ENCODE assay signal across 8 mouse cellular contexts in the genomic region with DNA sequence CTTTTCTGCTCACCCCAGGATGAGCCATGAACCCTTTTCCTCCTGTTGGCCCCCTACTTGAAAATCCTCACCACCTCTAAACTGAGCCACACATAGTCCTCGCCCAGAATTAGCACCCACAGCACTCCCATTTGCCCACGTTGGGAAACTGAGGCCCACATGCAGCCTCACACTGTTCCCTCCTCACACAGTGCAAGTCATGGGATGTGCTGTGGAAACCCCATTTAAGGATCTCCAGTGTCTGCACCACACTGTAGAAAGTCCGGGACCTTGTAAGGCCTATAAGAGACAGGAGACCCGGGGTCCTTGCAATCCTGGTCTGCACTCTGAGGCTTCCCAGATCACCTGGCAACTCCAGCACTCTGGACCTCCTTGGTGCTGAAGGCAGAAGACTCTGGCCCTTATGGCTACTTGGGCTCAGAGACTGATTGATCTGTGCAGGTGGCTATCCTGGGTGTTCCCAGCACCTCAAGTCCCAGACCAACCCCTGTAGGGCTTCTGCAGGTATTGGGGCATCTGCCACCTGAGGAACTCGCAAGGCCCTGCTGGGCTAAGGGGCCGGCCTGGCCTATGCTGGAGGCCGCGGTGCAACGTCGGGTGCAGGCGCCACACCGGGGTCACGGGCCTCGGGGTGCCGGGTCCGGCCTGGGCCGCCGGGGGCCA. TPM values are rescaled to one million over a fixed set of nuclear protein-coding genes. Genes with fewer than 3 reads are reported as not detected.
DNase-seq lines count a peak whose midpoint lies in the region; ATAC-seq lines count a peak whose summit lies in the region.

No protein-coding gene starts in this region.

- H3K9me3 ChIP-seq in heart, embryonic 15.5 days (replicated peaks) = no peaks in the 10 kb centered on the region
- no peaks in the 10 kb centered on the region for H3K9me3 ChIP-seq in embryonic facial prominence, embryonic 12.5 days
- H3K9me3 ChIP-seq in intestine, embryonic 16.5 days (ENCODE audit: control insufficient read depth, low read length) = no peaks in the 10 kb centered on the region
- no peaks in the 10 kb centered on the region for H3K9me3 ChIP-seq in midbrain, embryonic 15.5 days

- H3K9ac ChIP-seq in heart, embryonic 15.5 days = peak overlapping the region; percentile 66
- H3K9ac ChIP-seq in embryonic facial prominence, embryonic 12.5 days = peak overlapping the region; percentile 80
- H3K9ac ChIP-seq in intestine, embryonic 16.5 days (ENCODE audit: low read depth, low read length) = peak overlapping the region; percentile 76
- peak overlapping the region; percentile 62 for H3K9ac ChIP-seq in midbrain, embryonic 15.5 days

- H3K4me1 ChIP-seq in heart, embryonic 15.5 days (replicated peaks) = peaks cover 10% of the 10 kb centered on the region
- H3K4me1 ChIP-seq in embryonic facial prominence, embryonic 12.5 days = peaks cover 8% of the 10 kb centered on the region
- H3K4me1 ChIP-seq in intestine, embryonic 16.5 days (ENCODE audit: control insufficient read depth, insufficient read depth, low read length) = peaks cover 9% of the 10 kb centered on the region
- peaks cover 23% of the 10 kb centered on the region for H3K4me1 ChIP-seq in midbrain, embryonic 15.5 days

- H3K27me3 ChIP-seq in heart, embryonic 15.5 days = peaks cover 6% of the 10 kb centered on the region; the same call in 1 of the 2 replicates
- H3K27me3 ChIP-seq in embryonic facial prominence, embryonic 12.5 days = 0 out of 2 replicates have a peak, but pooled peaks cover 3% of the 10 kb centered on the region
- no peaks in the 10 kb centered on the region for H3K27me3 ChIP-seq in intestine, embryonic 16.5 days (replicated peaks; ENCODE audit: control insufficient read depth, insufficient read depth, low read length)
- H3K27me3 ChIP-seq in midbrain, embryonic 15.5 days (replicated peaks) = no peaks in the 10 kb centered on the region; the same call in 1 of the 2 replicates

- DNase-seq in heart, postnatal 14 days = no peak
- DNase-seq in adrenal gland, adult 8-10 months = no peak
- no peak for DNase-seq in layer of hippocampus, adult 9-11 months
- DNase-seq in urinary bladder, postnatal 10 days (ENCODE audit: low spot score) = no peak

- H3K27ac ChIP-seq in heart, embryonic 15.5 days = no peak overlapping the region
- H3K27ac ChIP-seq in embryonic facial prominence, embryonic 12.5 days = peak overlapping the region; percentile 77
- H3K27ac ChIP-seq in intestine, embryonic 16.5 days (ENCODE audit: low read length) = no peak overlapping the region
- H3K27ac ChIP-seq in midbrain, embryonic 15.5 days = peak overlapping the region; percentile 63

- H3K36me3 ChIP-seq in heart, embryonic 15.5 days = no peaks in the 10 kb centered on the region
- no peaks in the 10 kb centered on the region for H3K36me3 ChIP-seq in embryonic facial prominence, embryonic 12.5 days
- H3K36me3 ChIP-seq in intestine, embryonic 16.5 days (ENCODE audit: control insufficient read depth, insufficient read depth, low read length) = no peaks in the 10 kb centered on the region
- no peaks in the 10 kb centered on the region for H3K36me3 ChIP-seq in midbrain, embryonic 15.5 days (replicated peaks)

- WGBS in heart, embryonic 15.5 days = 25% methylated on average over 18 of the region's 18 CpGs
- 18% methylated on average over 18 of the region's 18 CpGs for WGBS in embryonic facial prominence, embryonic 12.5 days
- 27% methylated on average over 18 of the region's 18 CpGs for WGBS in intestine, embryonic 16.5 days
- 15% methylated on average over 18 of the region's 18 CpGs for WGBS in midbrain, embryonic 15.5 days

- ATAC-seq in heart, embryonic 15.5 days (replicated peaks; ENCODE audit: insufficient number of reproducible peaks, insufficient read depth, low FRiP score, low read depth) = peak; percentile 50; the same call in 1 of the 2 replicates
- no peak for ATAC-seq in embryonic facial prominence, embryonic 12.5 days (ENCODE audit: insufficient number of reproducible peaks, insufficient read depth, low FRiP score, low TSS enrichment)
- ATAC-seq in intestine, embryonic 16.5 days = peak; percentile 61
- ATAC-seq in midbrain, embryonic 15.5 days (replicated peaks) = peak; percentile 77

- peak overlapping the region; percentile 86 for H3K4me2 ChIP-seq in heart, embryonic 15.5 days
- H3K4me2 ChIP-seq in embryonic facial prominence, embryonic 12.5 days (replicated peaks) = peak overlapping the region; percentile 90
- H3K4me2 ChIP-seq in intestine, embryonic 16.5 days (ENCODE audit: low read depth, low read length) = peak overlapping the region; percentile 94
- H3K4me2 ChIP-seq in midbrain, embryonic 15.5 days = peak overlapping the region; percentile 91

- peak overlapping the region; percentile 53 for H3K4me3 ChIP-seq in heart, embryonic 15.5 days
- peak overlapping the region; percentile 44 for H3K4me3 ChIP-seq in embryonic facial prominence, embryonic 12.5 days
- peak overlapping the region; percentile 51 for H3K4me3 ChIP-seq in intestine, embryonic 16.5 days (ENCODE audit: low read length)
- H3K4me3 ChIP-seq in midbrain, embryonic 15.5 days = peak overlapping the region; percentile 44

- intact Hi-C loops in heart, postnatal 14 days (cut with DNase I) = loop anchor here (5.0 kb wide), 1 partner anchor 70 kb away; no protein-coding TSS in a partner anchor

RNA-seq across cellular contexts. Expression of a gene that starts 23.5 kb away (rescaled TPM):
- 369 and 534 TPM in 2 replicates for polyA plus RNA-seq in heart, embryonic 15.5 days (2015; fragmentation: Nextera tagmentation; extraction: Ambion mirVana)
- 10 to 100 TPM; 37.3 to 52.0 TPM for total RNA-seq in heart, postnatal 14 days (2021)
- polyA plus RNA-seq in embryonic facial prominence, embryonic 12.5 days (2016; fragmentation: Nextera tagmentation; extraction: Ambion mirVana) = 1,667 and 1,675 TPM in 2 replicates
- polyA plus RNA-seq in intestine, embryonic 16.5 days (2015; fragmentation: Nextera tagmentation; extraction: Ambion mirVana) = 522 and 653 TPM in 2 replicates
- polyA plus RNA-seq in midbrain, embryonic 15.5 days (2015; fragmentation: Nextera tagmentation; extraction: Ambion mirVana) = 288 and 345 TPM in 2 replicates
- 1,000 to 10,000 TPM in 1 of 4 experiments, 100 to 1,000 TPM in 3; 211 to 1,262 (median 590) TPM for total RNA-seq in adrenal gland, adult 8-10 months (2022)

RNA-seq across cellular contexts. Expression of a gene that starts 36.2 kb away (rescaled TPM):
- polyA plus RNA-seq in heart, embryonic 15.5 days (2015; fragmentation: Nextera tagmentation; extraction: Ambion mirVana) = 0.82 and 1.7 TPM in 2 replicates
- total RNA-seq in heart, postnatal 14 days (2021) = under 1 TPM; 0.15 to 0.69 TPM
- 0.60 and 1.6 TPM in 2 replicates for polyA plus RNA-seq in embryonic facial prominence, embryonic 12.5 days (2016; fragmentation: Nextera tagmentation; extraction: Ambion mirVana)
- polyA plus RNA-seq in intestine, embryonic 16.5 days (2015; fragmentation: Nextera tagmentation; extraction: Ambion mirVana) = 18.2 and 22.7 TPM in 2 replicates
- 0.97 and 1.0 TPM in 2 replicates for polyA plus RNA-seq in midbrain, embryonic 15.5 days (2015; fragmentation: Nextera tagmentation; extraction: Ambion mirVana)
- total RNA-seq in adrenal gland, adult 8-10 months (2022) = 1 to 10 TPM; 2.7 to 5.5 (median 3.6) TPM

Comparison
In these comparisons a context has a peak if more than half of its experiments do, and no peak if none do; other contexts are left out.
1. H3K27ac ChIP-seq: peak in embryonic facial prominence, embryonic 12.5 days (single experiment) and midbrain, embryonic 15.5 days (single experiment); none in heart, embryonic 15.5 days (single experiment) and intestine, embryonic 16.5 days (single experiment).
2. Peak in every context shown above with its lines, with median percentiles within 50 percentile points of each other: H3K4me2 ChIP-seq, H3K4me3 ChIP-seq and H3K9ac ChIP-seq.